Mouse (Mus musculus): Measurements from ENCODE around the gene Akt1s1. TPM values are rescaled to one million over a fixed set of nuclear protein-coding genes. Genes with fewer than 3 reads are reported as not detected.

The Akt1s1 gene
- polyA plus RNA-seq, 1 experiment, result 283 TPM

- H3K27ac ChIP-seq (ENCODE audit: insufficient read depth, low read depth, low read length), result no peak overlapping the region
- no peaks in the 10 kb centered on the region for H3K27me3 ChIP-seq (ENCODE audit: control insufficient read depth, insufficient read depth, low read length)
- peaks cover 36% of the 10 kb centered on the region for H3K36me3 ChIP-seq (ENCODE audit: control insufficient read depth, insufficient read depth, low read length)
- no peak for TF ChIP-seq CTCF (IDR thresholded peaks at IDR 0.05; ENCODE audit: extremely low read depth, insufficient read length, insufficient replicate concordance, low read depth, low read length)
- TF ChIP-seq POLR2A (IDR thresholded peaks at IDR 0.05; ENCODE audit: low read depth, low read length), result no peak
- H3K4me3 ChIP-seq (ENCODE audit: low read depth, low read length), result no peak overlapping the region
- 73% methylated on average over 3 of the region's 3 CpGs for WGBS
- no peaks in the 10 kb centered on the region; the same call in 1 of the 2 replicates for H3K4me1 ChIP-seq (ENCODE audit: control insufficient read depth, insufficient read depth, insufficient read length, low read length)
Measured at GRCm38 (mm10) chr7:44826771-44827170, 22.0 kb upstream of the Akt1s1 start.

GRCm38 (mm10) chr7:44828706-44829105 lies 20.1 kb upstream of the Akt1s1 start:
- Histone ChIP-seq H3K36me3 (ENCODE audit: control insufficient read depth, insufficient read depth, low read length) (peaks cover 36% of the 10 kb centered on the region), H3K27me3 (ENCODE audit: control insufficient read depth, insufficient read depth, low read length) (no peaks in the 10 kb centered on the region), H3K4me3 (ENCODE audit: low read depth, low read length) (no peak overlapping the region), H3K4me1 (ENCODE audit: control insufficient read depth, insufficient read depth, insufficient read length, low read length) (no peaks in the 10 kb centered on the region; the same call in 1 of the 2 replicates), H3K27ac (ENCODE audit: insufficient read depth, low read depth, low read length) (no peak overlapping the region)
- TF ChIP-seq POLR2A (IDR thresholded peaks at IDR 0.05; ENCODE audit: low read depth, low read length) (no peak), CTCF (IDR thresholded peaks at IDR 0.05; ENCODE audit: extremely low read depth, insufficient read length, insufficient replicate concordance, low read depth, low read length) (no peak)
- WGBS, result 80% methylated on average over 5 of the region's 5 CpGs

- H3K4me3 ChIP-seq (ENCODE audit: low read depth, low read length), result no peak overlapping the region
- WGBS, result 50% methylated on average over 4 of the region's 4 CpGs
- TF ChIP-seq CTCF (IDR thresholded peaks at IDR 0.05; ENCODE audit: extremely low read depth, insufficient read length, insufficient replicate concordance, low read depth, low read length), result no peak
- TF ChIP-seq POLR2A (IDR thresholded peaks at IDR 0.05; ENCODE audit: low read depth, low read length), result no peak
- peaks cover 8% of the 10 kb centered on the region for H3K4me1 ChIP-seq (ENCODE audit: control insufficient read depth, insufficient read depth, insufficient read length, low read length)
- H3K36me3 ChIP-seq (ENCODE audit: control insufficient read depth, insufficient read depth, low read length), result peaks cover 35% of the 10 kb centered on the region
- no peak overlapping the region for H3K27ac ChIP-seq (ENCODE audit: insufficient read depth, low read depth, low read length)
- no peaks in the 10 kb centered on the region for H3K27me3 ChIP-seq (ENCODE audit: control insufficient read depth, insufficient read depth, low read length)
Measured at GRCm38 (mm10) chr7:44832763-44833162, 16.0 kb upstream of the Akt1s1 start.

DNA sequence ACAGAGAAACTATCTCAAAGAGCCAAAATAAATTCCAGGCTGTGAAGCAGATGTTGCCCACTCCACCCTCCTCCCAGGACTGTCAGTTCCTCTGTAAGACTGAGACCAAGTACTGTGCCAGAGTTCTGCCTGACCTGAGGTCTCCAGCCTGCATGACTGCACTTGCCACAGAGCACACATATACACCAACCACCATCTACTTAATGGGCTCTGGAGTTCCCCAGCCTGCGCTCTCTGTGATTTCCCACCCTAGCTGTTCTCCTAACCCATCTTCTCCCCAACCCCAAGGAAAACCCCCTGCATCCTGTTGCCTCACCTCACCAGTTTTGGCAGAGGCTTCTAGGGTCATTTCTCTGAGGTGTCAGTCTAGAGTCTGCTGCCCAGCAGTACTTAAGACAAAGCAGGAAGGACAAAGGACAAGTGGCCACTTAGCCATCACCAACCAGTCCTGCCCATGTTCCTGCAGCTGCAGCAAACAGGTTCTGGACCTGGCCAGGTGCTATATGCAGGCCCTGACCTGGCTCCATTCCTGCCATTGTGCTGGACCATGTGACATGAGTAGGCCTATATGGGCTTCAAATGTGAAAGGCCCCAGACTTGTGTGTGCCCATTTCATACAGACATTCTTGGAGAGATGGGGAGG lies 13.3 kb upstream of the Akt1s1 start:
- 86% methylated on average over 1 of the region's 1 CpGs for WGBS
- Histone ChIP-seq H3K4me1 (ENCODE audit: control insufficient read depth, insufficient read depth, insufficient read length, low read length) (peaks cover 21% of the 10 kb centered on the region), H3K4me3 (ENCODE audit: low read depth, low read length) (no peak overlapping the region), H3K36me3 (ENCODE audit: control insufficient read depth, insufficient read depth, low read length) (peaks cover 13% of the 10 kb centered on the region), H3K27me3 (ENCODE audit: control insufficient read depth, insufficient read depth, low read length) (no peaks in the 10 kb centered on the region), H3K27ac (ENCODE audit: insufficient read depth, low read depth, low read length) (0 out of 2 replicates have a peak overlapping the region, but pooled peaks have one; percentile 0)
- TF ChIP-seq CTCF (IDR thresholded peaks at IDR 0.05; ENCODE audit: extremely low read depth, insufficient read length, insufficient replicate concordance, low read depth, low read length), result no peak
- TF ChIP-seq POLR2A (IDR thresholded peaks at IDR 0.05; ENCODE audit: low read depth, low read length), result no peak

GRCm38 (mm10) chr7:44836016-44836404 lies 12.8 kb upstream of the Akt1s1 start:
- H3K4me3 ChIP-seq (ENCODE audit: low read depth, low read length), result peak overlapping the region; percentile 1; the same call in 1 of the 2 replicates
- H3K27me3 ChIP-seq (ENCODE audit: control insufficient read depth, insufficient read depth, low read length), result no peaks in the 10 kb centered on the region
- 26% methylated on average over 3 of the region's 3 CpGs for whole genome bisulfite sequencing
- TF ChIP-seq CTCF (IDR thresholded peaks at IDR 0.05; ENCODE audit: extremely low read depth, insufficient read length, insufficient replicate concordance, low read depth, low read length) (no peak), POLR2A (IDR thresholded peaks at IDR 0.05; ENCODE audit: low read depth, low read length) (no peak)
- H3K27ac ChIP-seq (ENCODE audit: insufficient read depth, low read depth, low read length), result peak overlapping the region; percentile 0; the same call in 1 of the 2 replicates
- H3K4me1 ChIP-seq (ENCODE audit: control insufficient read depth, insufficient read depth, insufficient read length, low read length), result peaks cover 21% of the 10 kb centered on the region
- H3K36me3 ChIP-seq (ENCODE audit: control insufficient read depth, insufficient read depth, low read length), result peaks cover 10% of the 10 kb centered on the region

DNA sequence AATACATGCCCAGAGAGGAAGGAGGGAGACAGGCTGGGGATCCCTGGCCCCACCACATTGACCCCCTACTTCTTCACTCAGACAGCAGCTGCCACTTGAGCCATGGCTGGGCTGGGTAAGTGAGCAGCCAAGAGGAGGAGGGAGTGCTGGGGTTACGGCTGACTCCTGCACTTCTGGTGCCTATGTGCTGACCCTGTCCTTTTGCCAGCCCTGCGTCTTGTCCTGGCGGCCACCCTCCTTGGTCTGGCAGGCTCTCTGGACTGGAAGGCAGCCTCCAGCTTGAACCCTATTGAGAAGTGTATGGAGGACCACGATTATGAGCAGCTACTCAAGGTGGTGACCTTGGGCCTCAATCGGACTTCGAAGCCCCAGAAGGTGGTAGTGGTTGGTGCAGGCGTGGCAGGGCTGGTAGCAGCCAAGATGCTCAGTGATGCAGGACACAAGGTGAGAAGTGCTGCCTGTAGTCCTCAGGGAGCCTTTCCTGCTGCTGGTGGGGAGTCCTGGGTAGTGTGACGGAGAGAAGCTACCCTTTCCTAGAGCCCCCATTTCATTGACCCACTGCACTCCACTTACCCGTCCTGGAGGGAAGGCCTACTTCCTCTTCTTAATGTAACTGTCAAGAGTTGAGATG lies 12.3 kb upstream of the Akt1s1 start:
- H3K27ac ChIP-seq (ENCODE audit: insufficient read depth, low read depth, low read length), result no peak overlapping the region; the same call in 1 of the 2 replicates
- H3K27me3 ChIP-seq (ENCODE audit: control insufficient read depth, insufficient read depth, low read length), result no peaks in the 10 kb centered on the region
- WGBS, result 75% methylated on average over 9 of the region's 9 CpGs
- H3K4me1 ChIP-seq (ENCODE audit: control insufficient read depth, insufficient read depth, insufficient read length, low read length), result peaks cover 21% of the 10 kb centered on the region
- peak overlapping the region; percentile 1; the same call in 1 of the 2 replicates for H3K4me3 ChIP-seq (ENCODE audit: low read depth, low read length)
- TF ChIP-seq POLR2A (IDR thresholded peaks at IDR 0.05; ENCODE audit: low read depth, low read length), result no peak
- H3K36me3 ChIP-seq (ENCODE audit: control insufficient read depth, insufficient read depth, low read length), result peaks cover 5% of the 10 kb centered on the region

GRCm38 (mm10) chr7:44838073-44838472 lies 10.7 kb upstream of the Akt1s1 start:
- no peak for TF ChIP-seq POLR2A (IDR thresholded peaks at IDR 0.05; ENCODE audit: low read depth, low read length)
- no peak for TF ChIP-seq CTCF (IDR thresholded peaks at IDR 0.05; ENCODE audit: extremely low read depth, insufficient read length, insufficient replicate concordance, low read depth, low read length)
- 95% methylated on average over 6 of the region's 6 CpGs for whole genome bisulfite sequencing
- Histone ChIP-seq H3K4me3 (ENCODE audit: low read depth, low read length) (no peak overlapping the region), H3K27ac (ENCODE audit: insufficient read depth, low read depth, low read length) (no peak overlapping the region), H3K4me1 (ENCODE audit: control insufficient read depth, insufficient read depth, insufficient read length, low read length) (peaks cover 21% of the 10 kb centered on the region), H3K36me3 (ENCODE audit: control insufficient read depth, insufficient read depth, low read length) (peaks cover 19% of the 10 kb centered on the region), H3K27me3 (ENCODE audit: control insufficient read depth, insufficient read depth, low read length) (no peaks in the 10 kb centered on the region)
